Mouse (Mus musculus) thymus, adult 2 months (tissue): ENCODE measurements around the gene Nup98.

Experiments used
- CTCF ChIP-seq: fragments of 200-500 bp; IDR thresholded peaks from 2 replicates; pipeline ENCODE4 v1.5.1; 2012; ENCODE audit warnings: mild to moderate bottlenecking, control low read depth, low read length, moderate library complexity, borderline replicate concordance; ENCODE audit not compliant: control insufficient read depth, poor library complexity, insufficient read depth; ENCODE audit errors: extremely low read depth
- POLR2A ChIP-seq: fragments of 200-500 bp; IDR thresholded peaks from 2 replicates; pipeline ENCODE4 v1.6.1; 2012; ENCODE audit warnings: mild to moderate bottlenecking, low read length, control low read depth, moderate library complexity; ENCODE audit not compliant: control insufficient read depth, poor library complexity, insufficient read depth; ENCODE audit errors: extremely low read depth

DNA sequence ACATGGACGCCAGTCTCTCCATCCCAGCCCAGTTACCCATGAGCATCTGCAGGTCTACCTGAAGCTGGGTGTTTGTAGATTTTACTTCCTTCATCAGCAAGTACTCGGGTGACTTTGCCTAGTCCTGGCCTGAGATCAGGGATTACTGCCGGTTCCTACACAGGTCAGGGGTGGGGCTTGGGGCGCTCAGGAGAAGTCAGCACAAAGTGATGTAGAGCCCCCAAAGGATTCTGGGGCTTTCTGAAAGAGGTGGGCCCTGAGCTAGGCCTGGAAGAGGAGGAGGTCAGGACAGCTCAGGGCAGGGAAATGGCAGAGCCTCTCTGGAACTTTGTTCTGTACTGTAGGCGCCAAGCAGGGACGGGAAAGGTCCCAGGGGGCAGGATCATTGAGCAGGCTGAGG is 107.3 kb downstream of the Nup98 start:
- TF ChIP-seq CTCF (no peak), POLR2A (no peak)
